Mouse (Mus musculus): ENCODE data around the gene Dennd6a. TPM values are rescaled to one million over a fixed set of nuclear protein-coding genes. Genes with fewer than 3 reads are reported as not detected.

Gene Dennd6a
- polyA plus RNA-seq, 1 experiment = 15.8 TPM

GRCm38 (mm10) chr14:26675791-26676190 is 102.1 kb downstream of the Dennd6a start:
- DNase-seq = no peak
- no peaks in the 10 kb centered on the region for H3K4me1 ChIP-seq (ENCODE audit: control insufficient read depth, insufficient read depth, low read length)
- 69% methylated on average over 5 of the region's 5 CpGs for WGBS
- no peak for TF ChIP-seq CTCF (IDR thresholded peaks at IDR 0.05; ENCODE audit: insufficient read depth, low read length)
- no peak for TF ChIP-seq POLR2A (IDR thresholded peaks at IDR 0.05; ENCODE audit: borderline replicate concordance, extremely low read depth, low read depth, low read length)
- no peak overlapping the region for H3K4me3 ChIP-seq (replicated peaks; ENCODE audit: extremely low read depth, low read depth, low read length)

Other genes with a start within 250 kb of the Dennd6a start
- gene Slmap, start 38.9 kb upstream of the Dennd6a start, polyA plus RNA-seq (2012; rRNA removed) = 22.8 and 25.0 TPM in 2 replicates
- 122 and 167 TPM in 2 replicates for gene Arf4, start 64.2 kb downstream of the Dennd6a start, polyA plus RNA-seq (2012; rRNA removed)
- 4.7 and 4.8 TPM in 2 replicates for gene Pde12, start 96.0 kb downstream of the Dennd6a start, polyA plus RNA-seq (2012; rRNA removed)
- 0.51 and 1.6 TPM in 2 replicates for gene Dnah12, start 119.4 kb downstream of the Dennd6a start, polyA plus RNA-seq (2012; rRNA removed)